Mouse (Mus musculus): ENCODE data around the gene Slc50a1.

Gene Slc50a1

GRCm38 (mm10) chr3:89304440-89304839 is 34.1 kb upstream of the Slc50a1 start:
- DNase-seq (ENCODE audit: low read depth, low spot score): no peak
- Histone ChIP-seq H3K36me3 (ENCODE audit: control insufficient read depth, insufficient read depth, low read length, poor library complexity, severe bottlenecking) (no peaks in the 10 kb centered on the region), H3K27me3 (ENCODE audit: control insufficient read depth, insufficient read depth, low read length, poor library complexity, severe bottlenecking) (no peaks in the 10 kb centered on the region)

- Histone ChIP-seq H3K27me3 (ENCODE audit: control insufficient read depth, insufficient read depth, low read length, poor library complexity, severe bottlenecking) (no peaks in the 10 kb centered on the region), H3K36me3 (ENCODE audit: control insufficient read depth, insufficient read depth, low read length, poor library complexity, severe bottlenecking) (no peaks in the 10 kb centered on the region)
- DNase-seq (ENCODE audit: low read depth, low spot score): no peak
Measured at GRCm38 (mm10) chr3:89300514-89300913, 30.1 kb upstream of the Slc50a1 start.

- Histone ChIP-seq H3K36me3 (ENCODE audit: control insufficient read depth, insufficient read depth, low read length, poor library complexity, severe bottlenecking) (no peaks in the 10 kb centered on the region), H3K27me3 (ENCODE audit: control insufficient read depth, insufficient read depth, low read length, poor library complexity, severe bottlenecking) (no peaks in the 10 kb centered on the region)
- DNase-seq (ENCODE audit: low read depth, low spot score): no peak
Measured at GRCm38 (mm10) chr3:89300071-89300470, 29.7 kb upstream of the Slc50a1 start.

GRCm38 (mm10) chr3:89299499-89299898 is 29.1 kb upstream of the Slc50a1 start:
- Histone ChIP-seq H3K36me3 (ENCODE audit: control insufficient read depth, insufficient read depth, low read length, poor library complexity, severe bottlenecking) (no peaks in the 10 kb centered on the region), H3K27me3 (ENCODE audit: control insufficient read depth, insufficient read depth, low read length, poor library complexity, severe bottlenecking) (no peaks in the 10 kb centered on the region)
- no peak for DNase-seq (ENCODE audit: low read depth, low spot score)

GRCm38 (mm10) chr3:89298908-89299307 is 28.5 kb upstream of the Slc50a1 start:
- DNase-seq (ENCODE audit: low read depth, low spot score): no peak
- Histone ChIP-seq H3K27me3 (ENCODE audit: control insufficient read depth, insufficient read depth, low read length, poor library complexity, severe bottlenecking) (no peaks in the 10 kb centered on the region), H3K36me3 (ENCODE audit: control insufficient read depth, insufficient read depth, low read length, poor library complexity, severe bottlenecking) (no peaks in the 10 kb centered on the region)

- DNase-seq (ENCODE audit: low read depth, low spot score): no peak
- no peaks in the 10 kb centered on the region for H3K27me3 ChIP-seq (ENCODE audit: control insufficient read depth, insufficient read depth, low read length, poor library complexity, severe bottlenecking)
- no peaks in the 10 kb centered on the region for H3K36me3 ChIP-seq (ENCODE audit: control insufficient read depth, insufficient read depth, low read length, poor library complexity, severe bottlenecking)
Measured at GRCm38 (mm10) chr3:89296761-89297396, 26.5 kb upstream of the Slc50a1 start.

- H3K27me3 ChIP-seq (ENCODE audit: control insufficient read depth, insufficient read depth, low read length, poor library complexity, severe bottlenecking): no peaks in the 10 kb centered on the region
- DNase-seq (ENCODE audit: low read depth, low spot score): no peak
- no peaks in the 10 kb centered on the region for H3K36me3 ChIP-seq (ENCODE audit: control insufficient read depth, insufficient read depth, low read length, poor library complexity, severe bottlenecking)
Measured at GRCm38 (mm10) chr3:89295685-89296230, 25.4 kb upstream of the Slc50a1 start.

- H3K36me3 ChIP-seq (ENCODE audit: control insufficient read depth, insufficient read depth, low read length, poor library complexity, severe bottlenecking): no peaks in the 10 kb centered on the region
Measured at GRCm38 (mm10) chr3:89294195-89294594, 23.8 kb upstream of the Slc50a1 start.

GRCm38 (mm10) chr3:89293247-89293918 is 23.0 kb upstream of the Slc50a1 start:
- Histone ChIP-seq H3K36me3 (ENCODE audit: control insufficient read depth, insufficient read depth, low read length, poor library complexity, severe bottlenecking) (no peaks in the 10 kb centered on the region), H3K27me3 (ENCODE audit: control insufficient read depth, insufficient read depth, low read length, poor library complexity, severe bottlenecking) (no peaks in the 10 kb centered on the region)

More at GRCm38 (mm10) chr3:89294195-89294594, 23.8 kb upstream of the Slc50a1 start:
- H3K27me3 ChIP-seq (ENCODE audit: control insufficient read depth, insufficient read depth, low read length, poor library complexity, severe bottlenecking): no peaks in the 10 kb centered on the region
- DNase-seq (ENCODE audit: low read depth, low spot score): no peak

GRCm38 (mm10) chr3:89292303-89292702 is 21.9 kb upstream of the Slc50a1 start:
- no peaks in the 10 kb centered on the region for H3K27me3 ChIP-seq (ENCODE audit: control insufficient read depth, insufficient read depth, low read length, poor library complexity, severe bottlenecking)
- no peaks in the 10 kb centered on the region for H3K36me3 ChIP-seq (ENCODE audit: control insufficient read depth, insufficient read depth, low read length, poor library complexity, severe bottlenecking)
- no peak for DNase-seq (ENCODE audit: low read depth, low spot score)

More at GRCm38 (mm10) chr3:89293247-89293918, 23.0 kb upstream of the Slc50a1 start:
- no peak for DNase-seq (ENCODE audit: low read depth, low spot score)

- Histone ChIP-seq H3K36me3 (ENCODE audit: control insufficient read depth, insufficient read depth, low read length, poor library complexity, severe bottlenecking) (no peaks in the 10 kb centered on the region), H3K27me3 (ENCODE audit: control insufficient read depth, insufficient read depth, low read length, poor library complexity, severe bottlenecking) (no peaks in the 10 kb centered on the region)
- DNase-seq (ENCODE audit: low read depth, low spot score): no peak
Measured at GRCm38 (mm10) chr3:89291874-89292273, 21.5 kb upstream of the Slc50a1 start.

- Histone ChIP-seq H3K27me3 (ENCODE audit: control insufficient read depth, insufficient read depth, low read length, poor library complexity, severe bottlenecking) (no peaks in the 10 kb centered on the region), H3K36me3 (ENCODE audit: control insufficient read depth, insufficient read depth, low read length, poor library complexity, severe bottlenecking) (no peaks in the 10 kb centered on the region)
- DNase-seq (ENCODE audit: low read depth, low spot score): no peak
Measured at GRCm38 (mm10) chr3:89288503-89288928, 18.1 kb upstream of the Slc50a1 start.

GRCm38 (mm10) chr3:89287286-89287685 is 16.9 kb upstream of the Slc50a1 start:
- Histone ChIP-seq H3K27me3 (ENCODE audit: control insufficient read depth, insufficient read depth, low read length, poor library complexity, severe bottlenecking) (no peaks in the 10 kb centered on the region), H3K36me3 (ENCODE audit: control insufficient read depth, insufficient read depth, low read length, poor library complexity, severe bottlenecking) (no peaks in the 10 kb centered on the region)
- no peak for DNase-seq (ENCODE audit: low read depth, low spot score)

GRCm38 (mm10) chr3:89285526-89285925 is 15.2 kb upstream of the Slc50a1 start:
- Histone ChIP-seq H3K27me3 (ENCODE audit: control insufficient read depth, insufficient read depth, low read length, poor library complexity, severe bottlenecking) (no peaks in the 10 kb centered on the region), H3K36me3 (ENCODE audit: control insufficient read depth, insufficient read depth, low read length, poor library complexity, severe bottlenecking) (no peaks in the 10 kb centered on the region)
- DNase-seq (ENCODE audit: low read depth, low spot score): no peak

- Histone ChIP-seq H3K36me3 (ENCODE audit: control insufficient read depth, insufficient read depth, low read length, poor library complexity, severe bottlenecking) (no peaks in the 10 kb centered on the region), H3K27me3 (ENCODE audit: control insufficient read depth, insufficient read depth, low read length, poor library complexity, severe bottlenecking) (no peaks in the 10 kb centered on the region)
- no peak for DNase-seq (ENCODE audit: low read depth, low spot score)
Measured at GRCm38 (mm10) chr3:89284261-89284660, 13.9 kb upstream of the Slc50a1 start.
